ENCODE assay signal across 16 mouse cellular contexts in the genomic region with DNA sequence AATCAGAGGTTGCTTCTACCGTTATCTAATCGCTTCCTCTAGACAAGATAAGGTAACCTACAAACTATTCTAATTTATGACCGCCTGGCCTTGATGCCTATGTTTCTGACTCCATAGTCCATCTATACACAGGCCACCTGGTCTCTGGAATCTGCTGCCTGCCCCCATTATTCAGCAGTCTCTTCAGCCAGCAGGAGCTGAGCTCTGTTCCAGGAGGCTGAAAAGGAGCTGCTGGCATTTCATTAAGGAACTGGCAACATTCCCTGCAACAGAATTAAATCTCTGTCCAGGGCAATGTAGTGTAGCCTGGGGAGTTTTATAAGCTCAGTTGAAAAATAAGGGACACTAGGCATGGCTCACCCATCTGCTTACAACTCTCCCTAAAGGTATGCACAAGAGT. TPM values are rescaled to one million over a fixed set of nuclear protein-coding genes. Genes with fewer than 3 reads are reported as not detected.
A peak's percentile ranks its signal among the peaks of the same experiment; 100 is the strongest.
DNase-seq lines count a peak whose midpoint lies in the region; ATAC-seq and TF ChIP-seq lines count a peak whose summit lies in the region.
"Had no signal": no experiment of that assay in that cellular context is flagged by ENCODE, and none has a peak within 500 bp of the region (broad histone marks: within the 10 kb centered on the region; RNA-seq: fewer than 3 reads in every experiment).

No protein-coding gene starts in this region.

- H3K4me3 ChIP-seq in midbrain, embryonic 14.5 days (replicated peaks; ENCODE audit: low read depth, low read length) = no peak overlapping the region
- H3K4me3 ChIP-seq in midbrain, embryonic 15.5 days = no peak overlapping the region
- no peak overlapping the region for H3K4me3 ChIP-seq in small intestine, adult 2 months (ENCODE audit: low read depth, low read length)
- H3K4me3 ChIP-seq: layer of hippocampus, adult 2 months had no signal

- no peak overlapping the region for H3K4me2 ChIP-seq in midbrain, embryonic 14.5 days (ENCODE audit: low read length)
- H3K4me2 ChIP-seq in midbrain, embryonic 15.5 days = no peak overlapping the region

- WGBS in midbrain, embryonic 14.5 days = 88% methylated on average over 3 of the region's 3 CpGs
- 80% methylated on average over 3 of the region's 3 CpGs for WGBS in midbrain, embryonic 15.5 days
- WGBS in small intestine, adult 2 months = 35% methylated on average over 3 of the region's 3 CpGs

- peaks cover 7% of the 10 kb centered on the region; the same call in 1 of the 2 replicates for H3K4me1 ChIP-seq in midbrain, embryonic 14.5 days (ENCODE audit: control insufficient read depth, insufficient read depth, low read length)
- H3K4me1 ChIP-seq in midbrain, embryonic 15.5 days = peaks cover 4% of the 10 kb centered on the region; the same call in 1 of the 2 replicates
- H3K4me1 ChIP-seq in small intestine, adult 2 months (ENCODE audit: control insufficient read depth, insufficient read depth, insufficient read length, low read length) = peaks cover 22% of the 10 kb centered on the region; the same call in 1 of the 2 replicates

- H3K9ac ChIP-seq in midbrain, embryonic 14.5 days (replicated peaks; ENCODE audit: low read length) = no peak overlapping the region
- H3K9ac ChIP-seq in midbrain, embryonic 15.5 days = no peak overlapping the region

- H3K27me3 ChIP-seq in midbrain, embryonic 14.5 days (ENCODE audit: control insufficient read depth, insufficient read depth, low read length) = no peaks in the 10 kb centered on the region
- no peaks in the 10 kb centered on the region for H3K27me3 ChIP-seq in midbrain, embryonic 15.5 days (replicated peaks)
- no peaks in the 10 kb centered on the region for H3K27me3 ChIP-seq in small intestine, adult 2 months (ENCODE audit: control insufficient read depth, insufficient read depth, low read length)

- H3K27ac ChIP-seq in midbrain, embryonic 14.5 days (replicated peaks; ENCODE audit: low read depth, low read length) = no peak overlapping the region
- no peak overlapping the region for H3K27ac ChIP-seq in midbrain, embryonic 15.5 days
- H3K27ac ChIP-seq in small intestine, adult 2 months (ENCODE audit: insufficient read depth, low read depth, low read length) = peak overlapping the region; percentile 76
- H3K27ac ChIP-seq: layer of hippocampus, adult 2 months had no signal

- no peaks in the 10 kb centered on the region for H3K9me3 ChIP-seq in midbrain, embryonic 14.5 days (ENCODE audit: control insufficient read depth, low read length)
- H3K9me3 ChIP-seq in midbrain, embryonic 15.5 days = no peaks in the 10 kb centered on the region

- TF ChIP-seq CTCF in small intestine, adult 2 months (IDR thresholded peaks at IDR 0.05; ENCODE audit: extremely low read depth, insufficient read length, insufficient replicate concordance, low read depth, low read length) = no peak

- no peak for TF ChIP-seq POLR2A in small intestine, adult 2 months (IDR thresholded peaks at IDR 0.05; ENCODE audit: low read depth, low read length)

- peak; percentile 39 for DNase-seq in gastrocnemius, postnatal 25 days
- no peak for DNase-seq in gastrocnemius, postnatal 4 days (ENCODE audit: low spot score in 2 of 2)
- peak; percentile 56 for DNase-seq in midbrain, embryonic 14.5 days
- DNase-seq in cerebellum, postnatal 14 days = peak; percentile 79 to 92
- no peak for DNase-seq in adrenal gland, adult (ENCODE audit: inconsistent age in 2 of 2, low spot score in 1 of 2)
- no peak for DNase-seq in urinary bladder, postnatal 25 days (ENCODE audit: low spot score)
- DNase-seq: adrenal gland, adult 8-10 months; heart, postnatal 14 days; lung, adult 2 months; right cerebral cortex, postnatal 14 days had no signal

- ATAC-seq in midbrain, embryonic 14.5 days (ENCODE audit: low FRiP score, low TSS enrichment) = no peak
- no peak; the same call in 1 of the 2 replicates for ATAC-seq in midbrain, embryonic 15.5 days (replicated peaks)

- no peaks in the 10 kb centered on the region for H3K36me3 ChIP-seq in midbrain, embryonic 14.5 days (ENCODE audit: control insufficient read depth, insufficient read depth, low read length)
- H3K36me3 ChIP-seq in midbrain, embryonic 15.5 days (replicated peaks) = no peaks in the 10 kb centered on the region
- no peaks in the 10 kb centered on the region for H3K36me3 ChIP-seq in small intestine, adult 2 months (ENCODE audit: control insufficient read depth, insufficient read depth, low read length)

RNA-seq across cellular contexts. Expression of a gene that starts 11.0 kb away (rescaled TPM):
- not detected for total RNA-seq in gastrocnemius, postnatal 25 days (2021)
- 1 to 10 TPM in 1 of 2 experiments, not detected in 1; 1.1 TPM for total RNA-seq in gastrocnemius, postnatal 4 days (2021)
- polyA plus RNA-seq in midbrain, embryonic 14.5 days (2014; fragmentation: Nextera tagmentation; extraction: Ambion mirVana) = 0.13 TPM in 1 of 2 replicates, not detected in the other
- 0.14 and 0.37 TPM in 2 replicates for polyA plus RNA-seq in midbrain, embryonic 15.5 days (2015; fragmentation: Nextera tagmentation; extraction: Ambion mirVana)
- 0.08 TPM in 1 of 2 replicates, not detected in the other for polyA plus RNA-seq in small intestine, adult 2 months (2012; rRNA removed)
- total RNA-seq: layer of hippocampus, adult 2 months; megakaryocyte, adult 5-6 weeks had no signal
- polyA plus RNA-seq: embryonic facial prominence, embryonic 14.5 days; limb, embryonic 11.5 days had no signal

RNA-seq across cellular contexts. Expression of a gene that starts 51.2 kb away (rescaled TPM):
- 1 to 10 TPM; 5.0 to 5.6 TPM for total RNA-seq in gastrocnemius, postnatal 25 days (2021)
- total RNA-seq in gastrocnemius, postnatal 4 days (2021) = 10 to 100 TPM; 12.5 to 12.9 TPM
- polyA plus RNA-seq in midbrain, embryonic 14.5 days (2014; fragmentation: Nextera tagmentation; extraction: Ambion mirVana) = 20.5 and 26.3 TPM in 2 replicates
- 18.9 and 19.9 TPM in 2 replicates for polyA plus RNA-seq in midbrain, embryonic 15.5 days (2015; fragmentation: Nextera tagmentation; extraction: Ambion mirVana)
- 0.55 and 1.2 TPM in 2 replicates for polyA plus RNA-seq in small intestine, adult 2 months (2012; rRNA removed)

RNA-seq across cellular contexts. Expression of a gene that starts 51.3 kb away (rescaled TPM):
- total RNA-seq in gastrocnemius, postnatal 25 days (2021) = 1 to 10 TPM; 6.3 to 7.4 TPM
- 10 to 100 TPM; 12.2 to 13.2 TPM for total RNA-seq in gastrocnemius, postnatal 4 days (2021)
- 29.8 and 41.5 TPM in 2 replicates for polyA plus RNA-seq in midbrain, embryonic 14.5 days (2014; fragmentation: Nextera tagmentation; extraction: Ambion mirVana)
- polyA plus RNA-seq in midbrain, embryonic 15.5 days (2015; fragmentation: Nextera tagmentation; extraction: Ambion mirVana) = 32.0 and 32.4 TPM in 2 replicates
- 0.93 and 1.6 TPM in 2 replicates for polyA plus RNA-seq in small intestine, adult 2 months (2012; rRNA removed)

Comparison
In these comparisons a context has a peak if more than half of its experiments do, and no peak if none do; other contexts are left out.
1. DNase-seq: peak in gastrocnemius, postnatal 25 days (single experiment), midbrain, embryonic 14.5 days (single experiment) and cerebellum, postnatal 14 days (2 of 2); none in gastrocnemius, postnatal 4 days (0 of 2), adrenal gland, adult (0 of 2) and urinary bladder, postnatal 25 days (single experiment).
2. RNA of a gene that starts 51.3 kb away (polyA plus RNA-seq): 29.8 to 41.5 TPM in midbrain, embryonic 14.5 days and 32.0 to 32.4 TPM in midbrain, embryonic 15.5 days; 0.93 to 1.6 TPM in small intestine, adult 2 months; every median in the first group is over 10 times any median in the second.